Mouse (Mus musculus) adrenal gland, postnatal 4 days (tissue): Measurements from ENCODE around the gene Nphp1. TPM values are rescaled to one million over a fixed set of nuclear protein-coding genes. Genes with fewer than 3 reads are reported as not detected.

Experiments
- DNase-seq, 2 experiments: peaks; one replicate each; pipeline ENCODE4 v3.0.0; 2021 to 2022; ENCODE audit warnings: low spot score in 2 of 2, mixed read lengths in 2 of 2
- total RNA-seq, 2 experiments: library from RNA; stranded (reverse); gene quantifications; 2 replicates each; pipeline ENCODE4 v1.2.3; 2021

Nphp1 gene
- total RNA-seq, 2 experiments from 2014 or later: 37.6 to 42.6 TPM

- no peak for DNase-seq
Observed at GRCm38 (mm10) chr2:127751849-127752610, 36.7 kb downstream of the Nphp1 start.

DNA sequence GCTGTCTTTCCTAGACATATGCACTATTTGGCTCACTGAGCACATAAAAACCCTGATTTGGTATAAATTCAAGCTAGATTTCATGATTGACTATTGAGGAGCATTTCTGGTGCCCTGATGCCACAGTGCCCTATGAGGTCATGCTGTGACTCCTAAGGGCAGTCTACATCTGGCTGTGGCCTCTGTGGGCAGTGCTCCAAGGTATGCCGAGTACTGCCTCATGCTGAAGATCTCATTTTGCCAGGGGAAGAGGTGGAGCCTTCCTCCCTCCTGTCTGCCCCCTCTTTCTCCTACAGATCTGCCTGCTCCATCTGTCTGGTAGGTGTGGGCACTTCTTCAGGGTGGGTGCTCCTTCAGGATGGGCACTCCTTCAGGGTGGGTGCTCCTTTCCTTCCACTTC lies 39.3 kb downstream of the Nphp1 start:
- no peak for DNase-seq

- DNase-seq: no peak
Observed at GRCm38 (mm10) chr2:127748316-127748715, 40.4 kb downstream of the Nphp1 start.

DNA sequence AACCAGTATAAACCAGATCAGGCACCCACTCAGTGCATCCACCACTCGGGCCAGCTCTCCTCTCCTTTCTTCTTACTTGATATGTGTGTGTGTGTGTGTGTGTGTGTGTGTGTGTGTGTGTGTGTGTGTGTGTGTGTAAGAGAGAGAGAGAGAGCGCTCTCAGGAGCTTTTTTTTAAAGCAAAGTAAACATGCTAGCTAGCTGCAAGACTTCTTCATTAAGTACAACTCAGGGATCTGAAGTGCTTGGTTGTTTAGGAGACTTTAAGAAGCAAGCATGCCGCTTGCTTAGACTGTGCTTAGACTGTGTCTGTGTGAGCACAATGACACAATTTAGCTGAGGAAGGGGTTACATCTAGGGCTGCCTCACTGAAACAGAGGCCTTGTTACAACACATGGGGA lies 46.1 kb downstream of the Nphp1 start:
- no peak for DNase-seq

DNA sequence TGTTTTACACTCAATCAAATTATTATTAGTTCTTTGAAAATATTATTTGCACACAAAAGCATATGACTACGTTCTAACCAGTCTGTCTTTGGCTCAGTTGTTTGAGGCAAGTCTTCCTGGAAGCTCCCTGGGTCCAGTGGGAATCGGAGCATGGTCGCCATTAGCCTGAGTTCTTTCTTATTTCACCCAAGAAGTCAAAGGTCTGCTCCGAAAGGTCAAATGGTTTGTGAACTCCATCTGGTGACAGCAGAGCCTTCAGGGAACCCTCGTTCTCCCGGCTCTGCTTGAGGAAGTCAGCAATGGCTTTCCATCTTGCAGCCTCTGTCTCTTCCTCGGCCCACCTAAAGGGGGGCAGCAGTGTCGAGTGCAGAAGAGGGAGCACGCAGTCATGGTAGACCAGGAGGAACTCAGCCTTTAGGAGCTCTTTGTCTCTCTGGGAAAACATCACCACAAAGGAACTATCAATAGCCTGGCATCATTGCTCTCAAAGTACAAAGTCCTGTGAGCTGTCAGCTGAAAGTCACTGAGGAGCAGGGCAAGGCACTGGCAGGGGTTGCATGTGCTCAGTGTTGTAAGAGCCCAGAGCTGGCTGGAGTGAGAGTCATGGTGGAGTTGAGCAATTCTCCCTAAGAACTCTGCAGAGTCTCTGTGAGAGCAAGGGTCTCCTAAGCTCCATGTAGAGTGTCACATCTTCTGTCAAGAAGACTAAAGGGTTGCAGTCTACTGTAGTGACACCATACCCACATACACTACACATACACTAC lies 47.8 kb downstream of the Nphp1 start:
- no peak for DNase-seq

- DNase-seq: no peak
Observed at GRCm38 (mm10) chr2:127737885-127738284, 50.8 kb downstream of the Nphp1 start.

DNA sequence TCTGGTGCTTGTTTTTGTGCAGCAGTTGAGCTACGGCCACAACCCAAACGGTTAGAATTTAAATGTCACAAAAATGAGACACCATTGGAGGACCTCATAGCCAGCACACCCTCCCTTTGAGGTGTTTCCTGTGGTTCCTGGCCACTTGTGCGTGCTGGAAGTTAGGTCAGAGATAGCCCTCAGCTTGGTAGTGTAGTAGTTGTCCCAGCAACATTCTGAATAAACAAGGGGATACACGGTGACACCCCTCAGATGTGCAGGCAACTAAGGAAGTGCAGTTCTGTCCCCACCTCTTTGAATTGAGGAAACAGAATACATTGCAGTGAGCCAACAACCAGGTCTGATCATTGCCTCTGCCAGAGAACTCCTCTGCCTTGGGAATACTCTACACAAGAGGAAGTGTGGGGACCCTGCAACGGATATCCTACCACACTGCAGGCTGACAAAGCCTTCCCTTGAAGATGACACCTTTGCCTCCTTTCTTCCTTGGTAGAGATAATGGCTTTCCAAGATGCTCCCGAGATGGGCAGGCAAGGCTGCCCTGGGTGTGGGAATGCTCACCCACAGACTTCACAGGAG lies 52.0 kb downstream of the Nphp1 start:
- DNase-seq: no peak

GRCm38 (mm10) chr2:127735512-127736145 lies 53.1 kb downstream of the Nphp1 start:
- no peak for DNase-seq

GRCm38 (mm10) chr2:127734889-127735288 lies 53.8 kb downstream of the Nphp1 start:
- DNase-seq: no peak

DNA sequence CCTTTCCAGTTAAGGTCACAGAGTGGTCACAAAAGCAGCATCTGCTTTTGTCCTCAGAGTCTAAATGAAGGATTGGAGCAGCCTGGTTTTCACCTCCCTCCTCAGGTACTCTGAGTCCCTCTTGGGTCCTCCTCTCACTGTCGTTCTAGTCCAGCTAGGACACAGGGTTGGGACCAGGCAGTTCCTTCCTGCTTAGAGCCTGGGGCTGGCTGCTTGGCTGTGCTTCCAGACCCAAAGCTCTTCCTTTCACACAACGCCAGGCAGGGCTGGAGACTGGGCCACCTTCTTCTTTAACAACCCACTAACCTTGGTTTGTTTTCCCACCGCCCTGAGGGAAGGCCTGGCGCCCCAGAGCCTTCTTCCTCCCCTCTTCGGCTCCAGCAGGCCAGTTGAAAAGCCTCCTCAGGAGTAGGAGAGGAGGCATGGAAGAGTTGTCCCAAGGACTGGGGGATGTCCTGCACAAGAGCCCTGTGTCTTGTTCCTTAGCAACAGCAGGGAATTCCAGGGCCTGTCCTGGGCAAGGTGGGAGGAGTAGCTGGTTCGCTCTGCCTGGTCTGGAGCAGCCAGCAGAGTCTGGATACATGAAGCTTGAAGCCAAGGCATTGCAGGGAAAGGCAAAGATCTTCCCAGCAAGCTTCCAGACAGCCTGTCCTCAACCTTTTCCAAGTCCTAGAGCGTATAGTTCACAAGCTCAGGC lies 58.2 kb downstream of the Nphp1 start:
- DNase-seq: no peak

DNA sequence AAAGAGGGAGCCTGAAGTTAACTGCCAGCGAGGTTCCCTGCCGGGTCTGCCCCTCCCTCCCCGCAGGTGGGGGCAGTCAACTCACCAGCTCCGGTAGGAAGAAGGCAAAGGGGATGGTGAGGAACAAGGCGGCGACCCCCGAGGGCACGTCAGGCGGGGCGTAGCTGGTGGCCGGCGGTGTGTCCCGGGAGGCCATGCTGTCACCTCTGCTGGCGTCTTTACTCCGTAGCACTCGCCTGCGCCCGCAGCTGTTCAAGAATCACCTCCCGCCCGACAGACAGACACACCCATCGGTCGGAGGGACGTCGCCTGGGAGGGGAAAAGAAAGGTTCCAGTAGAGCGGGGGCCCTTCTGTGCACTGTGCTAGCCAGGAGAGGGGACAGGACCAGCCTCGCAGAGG lies 59.0 kb downstream of the Nphp1 start, which contains the start of gene Mall:
TSS of gene Mall (minus strand) at position 262 of the 400 bp plus-strand sequence.
- DNase-seq: no peak

- no peak for DNase-seq
Observed at GRCm38 (mm10) chr2:127728661-127729450, 59.8 kb downstream of the Nphp1 start.

DNA sequence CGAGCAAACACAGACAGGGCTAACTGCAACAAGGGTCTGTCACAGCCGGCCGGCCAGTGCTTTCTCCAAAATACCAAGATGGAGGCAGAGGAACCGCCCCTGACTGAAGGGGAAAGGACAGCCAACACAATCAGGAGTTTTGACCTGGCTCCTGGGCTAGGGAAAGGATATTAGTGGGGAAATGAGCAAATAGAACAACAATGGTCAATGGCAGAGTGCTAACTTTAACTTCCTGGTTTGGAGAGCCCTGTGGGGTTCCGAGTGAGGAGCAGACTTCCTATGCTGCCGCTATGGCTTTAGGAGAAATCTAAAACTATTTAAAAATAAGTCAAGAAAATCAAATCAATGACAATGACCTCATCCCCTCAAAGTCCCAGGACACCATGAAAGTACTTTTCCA lies 60.6 kb downstream of the Nphp1 start:
- no peak for DNase-seq

GRCm38 (mm10) chr2:127723193-127723592 lies 65.5 kb downstream of the Nphp1 start:
- DNase-seq: no peak

DNA sequence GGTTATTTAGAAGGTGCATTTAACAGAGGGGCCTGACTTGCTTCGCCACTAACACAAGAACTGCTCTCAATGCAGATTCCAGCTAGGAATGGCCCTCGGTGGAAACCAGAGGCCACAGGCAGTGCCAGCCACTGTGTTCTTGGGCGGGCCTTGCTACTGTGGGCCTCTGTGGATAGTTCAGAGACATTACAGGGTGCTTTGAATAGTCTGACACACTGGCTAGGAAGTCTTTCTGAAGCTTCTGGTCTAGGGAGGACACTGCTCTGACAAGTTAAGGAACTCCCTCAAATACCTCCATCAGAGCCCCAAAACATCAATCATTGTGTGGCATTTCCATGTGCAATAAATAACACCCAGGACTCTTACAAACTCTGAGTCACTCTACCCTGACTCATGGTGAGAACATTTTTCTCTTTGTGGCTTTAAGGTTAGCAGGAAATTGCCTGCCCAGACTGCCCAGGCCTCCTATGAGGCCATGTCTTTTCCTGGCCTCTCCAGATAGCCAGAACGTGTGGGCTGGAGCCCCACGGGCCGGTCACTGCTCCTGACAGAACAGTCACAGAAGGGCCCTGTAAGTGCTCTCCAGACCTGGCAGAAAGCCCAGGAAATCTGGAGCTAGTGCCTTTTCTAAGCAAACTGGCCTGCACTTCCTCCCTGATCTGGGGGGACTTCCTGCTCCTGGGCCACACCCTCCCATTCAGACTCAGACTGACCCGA lies 66.4 kb downstream of the Nphp1 start:
- peak in 1 of 2 experiments; percentile 47 for DNase-seq

GRCm38 (mm10) chr2:127718839-127719468 lies 69.7 kb downstream of the Nphp1 start:
- no peak for DNase-seq

DNA sequence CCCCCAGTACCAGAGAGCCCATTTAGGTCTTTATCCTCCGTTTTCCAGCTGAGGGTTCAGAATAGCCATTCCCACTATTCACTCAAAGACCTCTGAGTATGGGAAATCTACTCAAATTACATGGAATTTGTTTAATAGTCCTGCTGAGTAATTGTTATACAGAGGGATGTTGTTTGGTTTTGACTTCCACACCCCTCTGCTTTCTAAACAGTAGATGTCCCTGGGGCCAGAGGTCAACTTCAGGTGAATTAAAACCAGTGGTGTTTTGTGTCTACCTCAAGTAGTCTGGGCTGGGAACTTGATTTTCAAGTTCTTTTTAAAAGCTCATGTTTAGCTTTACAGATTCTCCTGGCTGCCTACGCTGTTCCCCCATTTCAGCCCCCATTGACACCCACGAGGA lies 74.0 kb downstream of the Nphp1 start:
- no peak for DNase-seq

GRCm38 (mm10) chr2:127708792-127709191 lies 79.9 kb downstream of the Nphp1 start:
- no peak for DNase-seq

DNA sequence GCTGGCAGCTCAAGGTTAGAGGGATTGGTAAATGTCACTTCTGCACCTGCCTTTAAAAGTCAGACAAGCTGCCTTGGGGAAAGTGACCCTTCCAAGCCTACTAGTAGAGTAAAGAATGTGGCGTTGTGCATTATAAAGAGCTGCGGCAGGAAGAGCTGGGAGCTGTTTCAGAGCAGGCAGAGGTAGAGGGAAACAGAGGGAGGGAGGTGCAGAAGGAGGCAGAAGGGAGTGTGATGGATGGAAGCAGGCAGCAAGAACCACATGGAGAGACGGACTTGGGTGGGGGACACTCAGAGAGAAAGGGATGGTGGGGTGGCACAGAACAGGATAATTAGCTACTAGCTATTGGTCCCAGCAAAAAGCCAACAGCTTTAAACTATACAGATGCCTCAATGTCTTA lies 80.6 kb downstream of the Nphp1 start:
- DNase-seq: no peak
